Mouse (Mus musculus) MEL (cell line): ENCODE results near the gene 4930539E08Rik. TPM values are rescaled to one million over a fixed set of nuclear protein-coding genes. Genes with fewer than 3 reads are reported as not detected.

Experiments used
- DNase-seq: peaks from one replicate; pipeline ENCODE4 v3.0.0; 2011; ENCODE audit warnings: low read depth, low spot score
- H3K27ac ChIP-seq: 2 replicates; pipeline ENCODE4 v1.5.1; 2012; ENCODE audit warnings: low read depth, mild to moderate bottlenecking, control low read depth, low read length, moderate library complexity; ENCODE audit not compliant: control insufficient read depth
- H3K27me3 ChIP-seq, 2 experiments: fragments of 150-350 bp in 1 of 2; sonication (generic) in 1 of 2; 2 replicates each; pipeline ENCODE4 v1.6.1; 2012; ENCODE audit warnings: low read length in 2 of 2, mild to moderate bottlenecking in 2 of 2, improper control_type of control experiment in 1 of 2, moderate library complexity in 1 of 2; ENCODE audit not compliant: insufficient read depth in 2 of 2, control insufficient read depth in 1 of 2
- H3K36me3 ChIP-seq, 2 experiments: 2 replicates each; pipeline ENCODE4 v1.6.1; 2012 to 2014; ENCODE audit warnings: low read length in 2 of 2, improper control_type of control experiment in 1 of 2, inconsistent platforms in 1 of 2, mild to moderate bottlenecking in 1 of 2; ENCODE audit not compliant: insufficient read depth in 2 of 2, control insufficient read depth in 1 of 2
- H3K4me1 ChIP-seq, 2 experiments: fragments of 150-350 bp in 1 of 2; sonication (generic) in 1 of 2; 2 replicates each; pipeline ENCODE4 v1.6.1; 2012; ENCODE audit warnings: low read length in 2 of 2, improper control_type of control experiment in 1 of 2, mild to moderate bottlenecking in 1 of 2; ENCODE audit not compliant: insufficient read depth in 2 of 2, control insufficient read depth in 1 of 2
- H3K4me3 ChIP-seq, 2 experiments: fragments of 150-350 bp in 1 of 2; sonication (generic) in 1 of 2; 2 replicates each; pipeline ENCODE4 v1.5.1; 2012; ENCODE audit warnings: low read depth in 2 of 2, low read length in 2 of 2, mild to moderate bottlenecking in 2 of 2, moderate library complexity in 2 of 2, control low read depth in 1 of 2, improper control_type of control experiment in 1 of 2; ENCODE audit not compliant: control insufficient read depth in 1 of 2, insufficient read depth in 1 of 2
- H3K79me2 ChIP-seq: 2 replicates; pipeline ENCODE4 v1.6.1; 2012; ENCODE audit warnings: mild to moderate bottlenecking, low read length, moderate library complexity; ENCODE audit not compliant: control insufficient read depth, poor library complexity, insufficient read depth
- H3K9ac ChIP-seq: 2 replicates; pipeline ENCODE4 v1.6.1; 2012; ENCODE audit warnings: low read depth, mild to moderate bottlenecking, control low read depth, low read length, moderate library complexity; ENCODE audit not compliant: control insufficient read depth, poor library complexity, severe bottlenecking
- H3K9me3 ChIP-seq: fragments of 150-350 bp; sonication (generic); replicated peaks from 2 replicates; pipeline ENCODE4 v1.6.1; 2012; ENCODE audit warnings: mild to moderate bottlenecking, low read length, improper control_type of control experiment, moderate library complexity; ENCODE audit not compliant: insufficient read depth
- CHD1 ChIP-seq: IDR thresholded peaks from 2 replicates; pipeline ENCODE4 v1.6.1; 2012; ENCODE audit warnings: low read depth, mild to moderate bottlenecking, inconsistent platforms, low read length, improper control_type of control experiment
- CTCF ChIP-seq, 3 experiments: IDR thresholded peaks in 2 of 3; conservative IDR thresholded peaks in 1 of 3; 2 replicates each; pipeline ENCODE4 v1.5.1; 2011 to 2012; ENCODE audit warnings: low read length in 3 of 3, low read depth in 2 of 3, mild to moderate bottlenecking in 2 of 3, improper control_type of control experiment in 1 of 3, inconsistent platforms in 1 of 3, mixed read lengths in 1 of 3, moderate library complexity in 1 of 3; ENCODE audit not compliant: control insufficient read depth in 1 of 3, insufficient read depth in 1 of 3, poor library complexity in 1 of 3, severe bottlenecking in 1 of 3
- E2F4 ChIP-seq: IDR thresholded peaks from 2 replicates; pipeline ENCODE4 v1.6.1; 2011; ENCODE audit warnings: low read depth, low read length, improper control_type of control experiment, borderline replicate concordance
- ELF1 ChIP-seq: IDR thresholded peaks from 2 replicates; pipeline ENCODE4 v1.6.1; 2014; ENCODE audit warnings: low read depth, mild to moderate bottlenecking, inconsistent platforms, low read length, improper control_type of control experiment, moderate library complexity
- ETS1 ChIP-seq: IDR thresholded peaks from 2 replicates; pipeline ENCODE4 v1.6.1; 2012; ENCODE audit warnings: low read depth, mild to moderate bottlenecking, inconsistent platforms, low read length, improper control_type of control experiment, moderate library complexity
- GABPA ChIP-seq: IDR thresholded peaks from 2 replicates; pipeline ENCODE4 v1.6.1; 2012; ENCODE audit warnings: low read depth, mild to moderate bottlenecking, inconsistent platforms, low read length, improper control_type of control experiment, moderate library complexity
- HCFC1 ChIP-seq: IDR thresholded peaks from 2 replicates; pipeline ENCODE4 v1.6.1; 2012; ENCODE audit warnings: low read depth, mild to moderate bottlenecking, inconsistent platforms, low read length, improper control_type of control experiment, moderate library complexity
- JUND ChIP-seq: IDR thresholded peaks from 2 replicates; pipeline ENCODE4 v1.6.1; 2011; ENCODE audit warnings: low read depth, mild to moderate bottlenecking, improper control_type of control experiment, low read length
- MAFK ChIP-seq: IDR thresholded peaks from 2 replicates; pipeline ENCODE4 v1.6.1; 2011; ENCODE audit warnings: low read depth, mild to moderate bottlenecking, low read length, improper control_type of control experiment, borderline replicate concordance
- MAX ChIP-seq: IDR thresholded peaks from 2 replicates; pipeline ENCODE4 v1.6.1; 2011; ENCODE audit warnings: low read length, improper control_type of control experiment
- MAZ ChIP-seq: IDR thresholded peaks from 2 replicates; pipeline ENCODE4 v1.6.1; 2012; ENCODE audit warnings: low read depth, mild to moderate bottlenecking, inconsistent platforms, low read length, improper control_type of control experiment
- MEF2A ChIP-seq: IDR thresholded peaks from 2 replicates; pipeline ENCODE4 v1.6.1; 2014; ENCODE audit warnings: low read depth, mild to moderate bottlenecking, inconsistent platforms, low read length, improper control_type of control experiment; ENCODE audit not compliant: poor library complexity, insufficient replicate concordance, severe bottlenecking; ENCODE audit errors: extremely low read depth
- MYB ChIP-seq: IDR thresholded peaks from 2 replicates; pipeline ENCODE4 v1.6.1; 2011; ENCODE audit warnings: mild to moderate bottlenecking, low read depth, low read length, improper control_type of control experiment
- MYC ChIP-seq: IDR thresholded peaks from 2 replicates; pipeline ENCODE4 v1.6.1; 2011; ENCODE audit warnings: low read depth, mild to moderate bottlenecking, low read length, improper control_type of control experiment, moderate library complexity
- NELFE ChIP-seq: IDR thresholded peaks from 2 replicates; pipeline ENCODE4 v1.6.1; 2011; ENCODE audit warnings: low read depth, low read length, improper control_type of control experiment
- NRF1 ChIP-seq: IDR thresholded peaks from 2 replicates; pipeline ENCODE4 v1.6.1; 2014; ENCODE audit warnings: low read depth, mild to moderate bottlenecking, inconsistent platforms, low read length, improper control_type of control experiment, moderate library complexity; ENCODE audit not compliant: poor library complexity, insufficient read depth, severe bottlenecking
- POLR2A ChIP-seq, 2 experiments: IDR thresholded peaks; 2 replicates each; pipeline ENCODE4 v1.6.1; 2011 to 2012; ENCODE audit warnings: low read length in 2 of 2, mild to moderate bottlenecking in 2 of 2, control low read depth in 1 of 2, improper control_type of control experiment in 1 of 2, low read depth in 1 of 2, moderate library complexity in 1 of 2; ENCODE audit not compliant: control insufficient read depth in 1 of 2, insufficient read depth in 1 of 2, poor library complexity in 1 of 2
- RCOR1 ChIP-seq: IDR thresholded peaks from 2 replicates; pipeline ENCODE4 v1.6.1; 2012; ENCODE audit warnings: low read depth, mild to moderate bottlenecking, inconsistent platforms, low read length, improper control_type of control experiment
- SIN3A ChIP-seq: IDR thresholded peaks from 2 replicates; pipeline ENCODE4 v1.6.1; 2012; ENCODE audit warnings: low read length, improper control_type of control experiment, inconsistent platforms
- SMC3 ChIP-seq: IDR thresholded peaks from 2 replicates; pipeline ENCODE4 v1.6.1; 2011; ENCODE audit warnings: low read depth, low read length, improper control_type of control experiment
- TAL1 ChIP-seq: IDR thresholded peaks from 2 replicates; pipeline ENCODE4 v1.6.1; 2012; ENCODE audit warnings: mild to moderate bottlenecking, inconsistent platforms, low read length, moderate library complexity, mixed read lengths
- TBP ChIP-seq: IDR thresholded peaks from 2 replicates; pipeline ENCODE4 v1.8.0; 2011; ENCODE audit warnings: low read depth, low read length, improper control_type of control experiment
- USF1 ChIP-seq: IDR thresholded peaks from 2 replicates; pipeline ENCODE4 v1.6.1; 2014; ENCODE audit warnings: low read depth, mild to moderate bottlenecking, inconsistent platforms, low read length, improper control_type of control experiment, moderate library complexity
- USF2 ChIP-seq, 2 experiments: IDR thresholded peaks; 2 replicates each; pipeline ENCODE4 v1.6.1; 2011 to 2012; ENCODE audit warnings: improper control_type of control experiment in 2 of 2, low read length in 2 of 2, borderline replicate concordance in 1 of 2, inconsistent platforms in 1 of 2, low read depth in 1 of 2, mild to moderate bottlenecking in 1 of 2; ENCODE audit not compliant: insufficient read depth in 1 of 2
- ZC3H11A ChIP-seq: IDR thresholded peaks from 2 replicates; pipeline ENCODE4 v1.6.1; 2012; ENCODE audit warnings: low read depth, mild to moderate bottlenecking, inconsistent platforms, low read length, improper control_type of control experiment
- ZKSCAN1 ChIP-seq: IDR thresholded peaks from 2 replicates; pipeline ENCODE4 v1.6.1; 2012; ENCODE audit warnings: low read depth, mild to moderate bottlenecking, inconsistent platforms, low read length, improper control_type of control experiment, moderate library complexity
- ZMIZ1 ChIP-seq: IDR thresholded peaks from 2 replicates; pipeline ENCODE4 v1.6.1; 2012; ENCODE audit warnings: low read depth, mild to moderate bottlenecking, inconsistent platforms, low read length, improper control_type of control experiment, moderate library complexity
- ZNF384 ChIP-seq: IDR thresholded peaks from 2 replicates; pipeline ENCODE4 v1.6.1; 2012; ENCODE audit warnings: low read depth, mild to moderate bottlenecking, inconsistent platforms, low read length, improper control_type of control experiment
- polyA plus RNA-seq, 2 experiments: library from polyadenylated mRNA; stranded (reverse) in 1 of 2; unstranded in 1 of 2; fragments of >175 nt in 1 of 2; fragments of >200 nt in 1 of 2; gene quantifications; 2 replicates each; pipeline versions ENCODE4 v1.2.1 to v1.2.4; 2012; ENCODE audit warnings: low replicate concordance in 2 of 2, low read depth in 1 of 2; ENCODE audit not compliant: insufficient read length in 2 of 2, insufficient read depth in 1 of 2, missing spikeins in 1 of 2
- total RNA-seq: library from RNA; depleted of rRNA; stranded (reverse); fragments of 300-350 nt; gene quantifications from 2 replicates; pipeline ENCODE4 v1.2.3, GENCODE M21; 2012

Gene 4930539E08Rik
- total and polyA plus RNA-seq, 3 experiments, result 0.01 to 0.04 TPM; not detected in 1

- Histone ChIP-seq H3K9ac (no peak overlapping the region), H3K79me2 (no peaks in the 10 kb centered on the region)
- no peak for TF ChIP-seq TBP
- TF ChIP-seq ETS1, result no peak
- TF ChIP-seq USF1, result no peak
- no peak for TF ChIP-seq MEF2A
- no peak for TF ChIP-seq NELFE
- TF ChIP-seq RCOR1, result no peak
- TF ChIP-seq CTCF (IDR thresholded peaks at IDR 0.05 in 2 of 3, conservative IDR thresholded peaks at IDR 0.05 in 1 of 3; ENCODE audit: control insufficient read depth in 1 of 3, insufficient read depth in 1 of 3, low read depth in 2 of 3, low read length in 3 of 3, poor library complexity in 1 of 3, severe bottlenecking in 1 of 3), result no peak; a peak in 1 of 6 replicates
- no peak for TF ChIP-seq ELF1
- no peak for TF ChIP-seq ZKSCAN1
- no peak for TF ChIP-seq ZNF384
- no peak for TF ChIP-seq MYC
- TF ChIP-seq GABPA, result no peak
- no peak for TF ChIP-seq NRF1
- no peak for TF ChIP-seq MAFK
- TF ChIP-seq SIN3A, result no peak
- no peak for TF ChIP-seq MYB
- TF ChIP-seq MAZ, result no peak
- no peak for TF ChIP-seq HCFC1
- no peak for TF ChIP-seq TAL1
Measured at GRCm38 (mm10) chr17:28910139-28910538, 5.0 kb downstream of the 4930539E08Rik start.

GRCm38 (mm10) chr17:28909252-28909941 lies 5.7 kb downstream of the 4930539E08Rik start:
- H3K9ac ChIP-seq, result peak overlapping the region; percentile 9; the same call in 1 of the 2 replicates
- H3K79me2 ChIP-seq, result no peaks in the 10 kb centered on the region
- H3K9me3 ChIP-seq, result no peaks in the 10 kb centered on the region
- DNase-seq, result peak; percentile 51
- no peaks in the 10 kb centered on the region for H3K4me1 ChIP-seq
- H3K27me3 ChIP-seq, result 0 out of 4 replicates have a peak, but pooled peaks cover 0 to 1% of the 10 kb centered on the region in 2 experiments
- no peak overlapping the region for H3K27ac ChIP-seq
- no peaks in the 10 kb centered on the region for H3K36me3 ChIP-seq
- no peak overlapping the region for H3K4me3 ChIP-seq
- TF ChIP-seq JUND, result no peak
- TF ChIP-seq ZMIZ1, result no peak
- TF ChIP-seq NELFE, result no peak
- TF ChIP-seq MAFK, result no peak
- no peak for TF ChIP-seq MAX
- TF ChIP-seq MEF2A, result no peak
- TF ChIP-seq CTCF (IDR thresholded peaks at IDR 0.05 in 2 of 3, conservative IDR thresholded peaks at IDR 0.05 in 1 of 3; ENCODE audit: control insufficient read depth in 1 of 3, insufficient read depth in 1 of 3, low read depth in 2 of 3, low read length in 3 of 3, poor library complexity in 1 of 3, severe bottlenecking in 1 of 3), result peak; percentile 50 to 78 (median 62); a peak in 5 of 6 replicates
- no peak for TF ChIP-seq SIN3A
- no peak for TF ChIP-seq ETS1
- TF ChIP-seq CHD1, result no peak
- no peak for TF ChIP-seq MYB
- TF ChIP-seq E2F4, result no peak
- no peak for TF ChIP-seq MAZ
- no peak for TF ChIP-seq USF2 (IDR thresholded peaks at IDR 0.05; ENCODE audit: borderline replicate concordance in 1 of 2, insufficient read depth in 1 of 2, low read depth in 1 of 2, low read length in 2 of 2)
- 0 out of 2 replicates have a peak, but pooled peaks have one; percentile 21 for TF ChIP-seq ZC3H11A
- TF ChIP-seq RCOR1, result no peak
- TF ChIP-seq SMC3, result peak; percentile 44
- no peak for TF ChIP-seq POLR2A (IDR thresholded peaks at IDR 0.05; ENCODE audit: control insufficient read depth in 1 of 2, insufficient read depth in 1 of 2, low read depth in 1 of 2, low read length in 2 of 2, poor library complexity in 1 of 2)

More at GRCm38 (mm10) chr17:28910139-28910538, 5.0 kb downstream of the 4930539E08Rik start:
- H3K36me3 ChIP-seq, result no peaks in the 10 kb centered on the region
- DNase-seq, result no peak
- no peaks in the 10 kb centered on the region for H3K9me3 ChIP-seq
- no peaks in the 10 kb centered on the region for H3K4me1 ChIP-seq
- H3K27me3 ChIP-seq, result 0 out of 4 replicates have a peak, but pooled peaks cover 0 to 1% of the 10 kb centered on the region in 2 experiments
- H3K4me3 ChIP-seq, result no peak overlapping the region
- no peak overlapping the region for H3K27ac ChIP-seq
